Mouse (Mus musculus): Measurements from ENCODE around the gene Ngef.
A peak's percentile ranks its signal among the peaks of the same experiment; 100 is the strongest.

Gene Ngef

GRCm38 (mm10) chr1:87565760-87566159 lies 7.9 kb downstream of the Ngef start:
- no peak for DNase-seq (ENCODE audit: low spot score)

- DNase-seq (ENCODE audit: low spot score): no peak
Measured at GRCm38 (mm10) chr1:87562967-87563366, 10.7 kb downstream of the Ngef start.

GRCm38 (mm10) chr1:87553586-87553985 lies 20.1 kb downstream of the Ngef start:
- no peak for DNase-seq (ENCODE audit: low spot score)

- DNase-seq (ENCODE audit: low spot score): no peak
Measured at GRCm38 (mm10) chr1:87551008-87551407, 22.7 kb downstream of the Ngef start.

GRCm38 (mm10) chr1:87541614-87542013 lies 32.1 kb downstream of the Ngef start:
- peak; percentile 25 for DNase-seq (ENCODE audit: low spot score)

GRCm38 (mm10) chr1:87537008-87537407 lies 36.7 kb downstream of the Ngef start:
- DNase-seq (ENCODE audit: low spot score): no peak

GRCm38 (mm10) chr1:87534118-87534517 lies 39.6 kb downstream of the Ngef start:
- DNase-seq (ENCODE audit: low spot score): no peak

- no peak for DNase-seq (ENCODE audit: low spot score)
Measured at GRCm38 (mm10) chr1:87532346-87532745, 41.3 kb downstream of the Ngef start.

GRCm38 (mm10) chr1:87527191-87527590 lies 46.5 kb downstream of the Ngef start:
- DNase-seq (ENCODE audit: low spot score): no peak

GRCm38 (mm10) chr1:87525041-87525440 lies 48.6 kb downstream of the Ngef start:
- DNase-seq (ENCODE audit: low spot score): no peak

GRCm38 (mm10) chr1:87521523-87521922 lies 52.1 kb downstream of the Ngef start:
- DNase-seq (ENCODE audit: low spot score): no peak

GRCm38 (mm10) chr1:87520467-87520866 lies 53.2 kb downstream of the Ngef start:
- no peak for DNase-seq (ENCODE audit: low spot score)

GRCm38 (mm10) chr1:87510845-87511244 lies 62.8 kb downstream of the Ngef start:
- DNase-seq (ENCODE audit: low spot score): no peak

- no peak for DNase-seq (ENCODE audit: low spot score)
Measured at GRCm38 (mm10) chr1:87510166-87510691, 63.4 kb downstream of the Ngef start.

GRCm38 (mm10) chr1:87509561-87510165 lies 64.0 kb downstream of the Ngef start, which contains the start of gene Neu2:
Neu2 (plus strand) TSS chr1:87509889.
- DNase-seq (ENCODE audit: low spot score): no peak

GRCm38 (mm10) chr1:87508591-87509560 lies 64.8 kb downstream of the Ngef start:
- no peak for DNase-seq (ENCODE audit: low spot score)

GRCm38 (mm10) chr1:87507857-87508256 lies 65.8 kb downstream of the Ngef start:
- DNase-seq (ENCODE audit: low spot score): no peak

- DNase-seq (ENCODE audit: low spot score): no peak
Measured at GRCm38 (mm10) chr1:87505524-87505923, 68.1 kb downstream of the Ngef start.

GRCm38 (mm10) chr1:87493542-87493941 lies 80.1 kb downstream of the Ngef start:
- DNase-seq (ENCODE audit: low spot score): no peak

- no peak for DNase-seq (ENCODE audit: low spot score)
Measured at GRCm38 (mm10) chr1:87492285-87492684, 81.4 kb downstream of the Ngef start.

GRCm38 (mm10) chr1:87486386-87486785 lies 87.3 kb downstream of the Ngef start:
- peak; percentile 55 for DNase-seq (ENCODE audit: low spot score)

GRCm38 (mm10) chr1:87482546-87482945 lies 91.1 kb downstream of the Ngef start:
- no peak for DNase-seq (ENCODE audit: low spot score)

Measured in layer of hippocampus, adult 9-10 months (tissue).